Mouse (Mus musculus) limb, embryonic 14.5 days (tissue): ENCODE results near the gene Atp6v1g2. TPM values are rescaled to one million over a fixed set of nuclear protein-coding genes. Genes with fewer than 3 reads are reported as not detected.

Experiments
- ATAC-seq: fragments of 200-750 bp; cut with Nextera tagmentation; 2 replicates; pipeline ENCODE4 v1.8.0; 2017; ENCODE audit warnings: low read depth, moderate number of reproducible peaks, moderate TSS enrichment; ENCODE audit not compliant: low FRiP score
- DNase-seq: peaks from one replicate; pipeline ENCODE4 v3.0.0-alpha.2; 2015; ENCODE audit warnings: low spot score
- H3K27ac ChIP-seq: fragments of 300-500 bp; sonication (generic); replicated peaks from 2 replicates; pipeline ENCODE4 v1.5.1; 2014; ENCODE audit warnings: low read depth, mild to moderate bottlenecking, low read length, moderate library complexity, mixed read lengths
- H3K27me3 ChIP-seq: fragments of 300-500 bp; sonication (generic); 2 replicates; pipeline ENCODE4 v1.6.1; 2014; ENCODE audit warnings: low read length, mixed read lengths; ENCODE audit not compliant: control insufficient read depth, insufficient read depth
- H3K36me3 ChIP-seq: fragments of 300-500 bp; sonication (generic); 2 replicates; pipeline ENCODE4 v1.6.1; 2014; ENCODE audit warnings: mild to moderate bottlenecking, low read length, moderate library complexity, mixed read lengths; ENCODE audit not compliant: control insufficient read depth, insufficient read depth
- H3K4me1 ChIP-seq: fragments of 300-500 bp; sonication (generic); 2 replicates; pipeline ENCODE4 v1.6.1; 2014; ENCODE audit warnings: antibody characterized with exemption, low read length, mixed read lengths; ENCODE audit not compliant: control insufficient read depth, insufficient read depth
- H3K4me2 ChIP-seq: fragments of 300-500 bp; sonication (generic); replicated peaks from 2 replicates; pipeline ENCODE4 v1.6.1; 2014; ENCODE audit warnings: low read depth, mild to moderate bottlenecking, low read length, moderate library complexity; ENCODE audit not compliant: severe bottlenecking
- H3K4me3 ChIP-seq: fragments of 300-500 bp; sonication (generic); replicated peaks from 2 replicates; pipeline ENCODE4 v1.5.1; 2014; ENCODE audit warnings: low read length
- H3K9ac ChIP-seq: fragments of 300-500 bp; sonication (generic); 2 replicates; pipeline ENCODE4 v1.6.1; 2014; ENCODE audit warnings: mild to moderate bottlenecking, low read depth, low read length, moderate library complexity; ENCODE audit not compliant: severe bottlenecking
- H3K9me3 ChIP-seq: fragments of 300-500 bp; sonication (generic); 2 replicates; pipeline ENCODE4 v1.6.1; 2016; ENCODE audit warnings: low read length; ENCODE audit not compliant: control insufficient read depth
- POLR2A ChIP-seq: fragments of 200-500 bp; IDR thresholded peaks from 2 replicates; pipeline ENCODE4 v1.8.0; 2012; ENCODE audit warnings: inconsistent platforms, mild to moderate bottlenecking, moderate library complexity, borderline replicate concordance; ENCODE audit not compliant: insufficient read depth, insufficient read length; ENCODE audit errors: extremely low read depth
- WGBS: fragments of 180-500 bp; shearing (Covaris S2); extraction: QIAGEN DNeasy Blood & Tissue Kit; methylation state at CpG from one replicate; pipeline ENCODE4 v1.1.7; 2014; 5-methylcytosine and 5-hydroxymethylcytosine counted together
- polyA plus RNA-seq, 2 experiments: library from polyadenylated mRNA; depleted of rRNA in 1 of 2; stranded (reverse) in 1 of 2; unstranded in 1 of 2; fragments of >200 nt; fragmentation: Nextera tagmentation in 1 of 2; extraction: Ambion mirVana in 1 of 2; gene quantifications; 2 replicates each; pipeline versions ENCODE4 v1.2.1 to v1.2.3; 2012 to 2014

Atp6v1g2 gene
- polyA plus RNA-seq, 2 experiments, result 3.6 to 11.2 TPM

DNA sequence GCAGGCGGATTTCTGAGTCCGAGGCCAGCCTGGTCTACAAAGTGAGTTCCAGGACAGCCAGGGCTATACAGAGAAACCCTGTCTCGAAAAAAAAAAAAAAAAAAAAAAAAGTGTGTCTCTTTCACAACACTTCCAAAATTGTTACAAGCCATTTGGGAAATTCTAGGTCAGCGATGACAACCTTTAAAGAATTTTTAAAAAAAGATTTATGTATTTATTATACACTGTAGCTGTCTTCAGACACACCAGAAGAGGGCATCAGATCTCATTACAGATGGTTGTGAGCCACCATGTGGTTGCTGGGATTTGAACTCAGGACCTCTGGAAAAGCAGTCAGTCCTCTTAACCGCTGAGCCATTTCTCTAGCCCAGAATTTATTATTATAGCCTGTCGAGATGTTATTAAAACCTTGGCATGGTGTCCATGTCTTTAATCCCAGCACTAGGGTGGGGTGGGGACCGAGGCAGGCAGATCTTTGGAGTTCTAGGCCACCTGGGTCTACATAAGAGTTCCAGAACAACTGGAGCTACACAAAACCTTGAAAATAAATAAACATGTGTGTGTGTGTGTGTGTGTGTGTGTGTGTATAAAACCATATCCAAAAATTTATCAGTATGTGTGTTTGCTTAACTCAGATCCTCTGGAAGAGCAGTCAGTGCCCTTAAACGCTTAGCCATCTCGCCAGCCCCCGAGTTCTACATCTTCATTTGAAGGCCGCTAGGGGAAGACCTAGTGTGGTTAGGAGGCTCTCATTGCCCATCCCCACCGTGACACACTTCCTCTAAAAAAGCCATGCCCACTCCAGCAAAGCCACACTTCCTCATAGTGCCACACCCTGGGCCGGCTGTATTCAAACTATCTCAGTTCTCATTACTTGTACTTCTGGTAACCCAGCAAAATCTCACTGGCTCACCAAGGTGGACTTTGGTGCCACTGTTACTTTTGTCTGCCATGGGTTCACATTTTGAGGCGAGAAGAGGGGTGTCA lies 25.3 kb downstream of the Atp6v1g2 start:
- Histone ChIP-seq H3K4me1 (0 out of 2 replicates have a peak, but pooled peaks cover 2% of the 10 kb centered on the region), H3K9me3 (no peaks in the 10 kb centered on the region), H3K36me3 (peaks cover 6% of the 10 kb centered on the region), H3K9ac (no peak overlapping the region), H3K27ac (no peak overlapping the region), H3K4me3 (no peak overlapping the region), H3K4me2 (no peak overlapping the region), H3K27me3 (peaks cover 24% of the 10 kb centered on the region)
- ATAC-seq, result no peak
- no peak for DNase-seq
- TF ChIP-seq POLR2A, result no peak
- WGBS, result 56% methylated on average over 12 of the region's 14 CpGs

GRCm38 (mm10) chr17:35259621-35260020 lies 26.2 kb downstream of the Atp6v1g2 start:
- Histone ChIP-seq H3K4me2 (no peak overlapping the region), H3K4me3 (no peak overlapping the region), H3K27me3 (peaks cover 26% of the 10 kb centered on the region), H3K4me1 (0 out of 2 replicates have a peak, but pooled peaks cover 2% of the 10 kb centered on the region), H3K36me3 (no peaks in the 10 kb centered on the region), H3K9me3 (no peaks in the 10 kb centered on the region), H3K27ac (no peak overlapping the region), H3K9ac (no peak overlapping the region)
- 79% methylated on average over 4 of the region's 4 CpGs for WGBS
- ATAC-seq (no peak), DNase-seq (no peak)
- no peak for TF ChIP-seq POLR2A

- H3K4me3 ChIP-seq, result no peak overlapping the region
- H3K27ac ChIP-seq, result no peak overlapping the region
- WGBS, result 65% methylated on average over 13 of the region's 13 CpGs
- no peak for ATAC-seq
- no peak overlapping the region for H3K9ac ChIP-seq
- H3K27me3 ChIP-seq, result peaks cover 26% of the 10 kb centered on the region
- no peak overlapping the region for H3K4me2 ChIP-seq
- no peak for DNase-seq
- H3K9me3 ChIP-seq, result no peaks in the 10 kb centered on the region
- 0 out of 2 replicates have a peak, but pooled peaks cover 2% of the 10 kb centered on the region for H3K4me1 ChIP-seq
- no peaks in the 10 kb centered on the region for H3K36me3 ChIP-seq
- no peak for TF ChIP-seq POLR2A
These were observed 28.2 kb downstream of the Atp6v1g2 start for GRCm38 (mm10) chr17:35261651-35262050.

DNA sequence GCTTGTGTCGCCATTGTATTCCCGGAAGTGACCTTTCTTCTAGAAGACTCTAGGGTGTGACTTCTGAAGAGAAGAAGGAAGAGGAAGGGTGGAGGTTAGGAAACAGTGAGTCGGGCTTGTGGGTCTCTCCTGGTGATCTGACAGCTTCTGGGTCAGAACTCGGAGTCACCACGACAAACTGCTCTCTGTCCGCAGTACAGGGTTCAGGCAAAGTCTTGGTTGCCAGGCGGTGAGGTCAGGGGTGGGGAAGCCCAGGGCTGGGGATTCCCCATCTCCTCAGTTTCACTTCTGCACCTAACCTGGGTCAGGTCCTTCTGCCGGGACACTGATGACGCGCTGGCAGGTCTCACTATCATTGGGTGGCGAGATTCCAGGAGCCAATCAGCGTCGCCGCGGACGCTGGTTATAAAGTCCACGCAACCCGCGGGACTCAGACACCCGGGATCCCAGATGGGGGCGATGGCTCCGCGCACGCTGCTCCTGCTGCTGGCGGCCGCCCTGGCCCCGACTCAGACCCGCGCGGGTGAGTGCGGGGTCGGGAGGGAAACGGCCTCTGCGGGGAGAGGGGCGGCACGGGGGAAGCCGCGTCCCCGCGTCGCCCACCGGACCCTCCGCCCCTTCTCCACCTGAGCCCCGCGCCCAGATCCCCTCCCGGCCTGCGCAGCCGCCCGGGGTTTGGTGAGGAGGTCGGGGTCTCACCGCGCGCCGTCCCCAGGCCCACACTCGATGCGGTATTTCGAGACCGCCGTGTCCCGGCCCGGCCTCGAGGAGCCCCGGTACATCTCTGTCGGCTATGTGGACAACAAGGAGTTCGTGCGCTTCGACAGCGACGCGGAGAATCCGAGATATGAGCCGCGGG lies 29.4 kb downstream of the Atp6v1g2 start, which contains the start of gene H2-D1:
Gene H2-D1 (plus strand): TSS at position 67 of the 859 bp plus-strand sequence.
- Histone ChIP-seq H3K4me2 (peak within 1 kb of the TSS; percentile 99), H3K9me3 (no peaks in the 10 kb centered on the region), H3K4me3 (peak within 1 kb of the TSS; percentile 62), H3K4me1 (0 out of 2 replicates have a peak, but pooled peaks cover 2% of the 10 kb centered on the region), H3K36me3 (no peaks in the 10 kb centered on the region), H3K27me3 (peaks cover 26% of the 10 kb centered on the region), H3K9ac (peak within 1 kb of the TSS; percentile 55), H3K27ac (no peak within 1 kb of the TSS)
- TF ChIP-seq POLR2A, result no peak
- WGBS, result 2% methylated on average over 44 of the region's 73 CpGs
- peak; percentile 87 for ATAC-seq
- DNase-seq, result peak; percentile 83

GRCm38 (mm10) chr17:35263523-35263883 lies 30.0 kb downstream of the Atp6v1g2 start:
- H3K4me2 ChIP-seq, result peak overlapping the region; percentile 99
- H3K36me3 ChIP-seq, result no peaks in the 10 kb centered on the region
- no peak for ATAC-seq
- H3K4me1 ChIP-seq, result no peaks in the 10 kb centered on the region
- WGBS, result 4% methylated on average over 17 of the region's 31 CpGs
- H3K9ac ChIP-seq, result peak overlapping the region; percentile 55
- peak overlapping the region; percentile 62 for H3K4me3 ChIP-seq
- no peak for TF ChIP-seq POLR2A
- no peak overlapping the region for H3K27ac ChIP-seq
- no peak for DNase-seq
- no peaks in the 10 kb centered on the region for H3K9me3 ChIP-seq
- peaks cover 26% of the 10 kb centered on the region for H3K27me3 ChIP-seq
